Mouse (Mus musculus) liver, embryonic 14.5 days (tissue): ENCODE measurements around the gene Ecpas. TPM values are rescaled to one million over a fixed set of nuclear protein-coding genes. Genes with fewer than 3 reads are reported as not detected.

ENCODE experiments used
- ATAC-seq: fragments of 200-750 bp; cut with Nextera tagmentation; 2 replicates; pipeline ENCODE4 v1.8.0; 2017; ENCODE audit warnings: moderate number of reproducible peaks, mild to moderate bottlenecking, moderate library complexity; ENCODE audit not compliant: insufficient read depth
- DNase-seq, 3 experiments: peaks; one replicate each; pipeline ENCODE4 v3.0.0-alpha.2; 2012 to 2013; ENCODE audit warnings: low read depth in 3 of 3, low spot score in 3 of 3
- H3K27ac ChIP-seq: fragments of 300-500 bp; sonication (generic); 2 replicates; pipeline ENCODE4 v1.5.1; 2014; ENCODE audit warnings: moderate library complexity, mild to moderate bottlenecking, control low read depth, inconsistent platforms
- H3K27me3 ChIP-seq: fragments of 300-500 bp; sonication (generic); 2 replicates; pipeline ENCODE4 v1.6.1; 2014; ENCODE audit warnings: mild to moderate bottlenecking, low read length, moderate library complexity; ENCODE audit not compliant: control insufficient read depth, insufficient read depth
- H3K36me3 ChIP-seq: fragments of 300-500 bp; sonication (generic); replicated peaks from 2 replicates; pipeline ENCODE4 v1.6.1; 2014; ENCODE audit warnings: low read depth; ENCODE audit not compliant: control insufficient read depth, insufficient read depth
- H3K4me1 ChIP-seq, 2 experiments: fragments of 200-500 bp in 1 of 2; fragments of 300-500 bp in 1 of 2; sonication (generic) in 1 of 2; replicated peaks; 2 replicates each; pipeline ENCODE4 v1.6.1; 2012 to 2014; ENCODE audit warnings: antibody characterized with exemption in 1 of 2, inconsistent platforms in 1 of 2, low read length in 1 of 2; ENCODE audit not compliant: control insufficient read depth in 2 of 2, insufficient read depth in 2 of 2
- H3K4me2 ChIP-seq: fragments of 300-500 bp; sonication (generic); 2 replicates; pipeline ENCODE4 v1.6.1; 2014; ENCODE audit warnings: low read depth, mild to moderate bottlenecking, control low read depth, moderate library complexity
- H3K4me3 ChIP-seq, 2 experiments: fragments of 200-500 bp in 1 of 2; fragments of 300-500 bp in 1 of 2; sonication (generic) in 1 of 2; 2 replicates each; pipeline ENCODE4 v1.5.1; 2012 to 2014; ENCODE audit warnings: low read depth in 2 of 2, low read length in 2 of 2, mild to moderate bottlenecking in 2 of 2, control low read depth in 1 of 2, inconsistent platforms in 1 of 2, moderate library complexity in 1 of 2; ENCODE audit not compliant: insufficient read depth in 1 of 2
- H3K9ac ChIP-seq: fragments of 300-500 bp; sonication (generic); replicated peaks from 2 replicates; pipeline ENCODE4 v1.6.1; 2014; ENCODE audit warnings: mild to moderate bottlenecking, control low read depth, moderate library complexity
- H3K9me3 ChIP-seq: fragments of 300-500 bp; sonication (generic); 2 replicates; pipeline ENCODE4 v1.6.1; 2016; ENCODE audit warnings: low read length, mixed read lengths; ENCODE audit not compliant: control insufficient read depth
- CTCF ChIP-seq: IDR thresholded peaks from 2 replicates; pipeline ENCODE4 v1.5.1; 2016; ENCODE audit warnings: antibody characterized with exemption, low read depth, control low read depth
- EP300 ChIP-seq: IDR thresholded peaks from 2 replicates; pipeline ENCODE4 v1.6.1; 2016; ENCODE audit warnings: antibody characterized with exemption, low read depth
- WGBS: fragments of 180-500 bp; shearing (Covaris S2); extraction: QIAGEN DNeasy Blood & Tissue Kit; methylation state at CpG from one replicate; pipeline ENCODE4 v1.1.7; 2014; ENCODE audit not compliant: insufficient replicate concordance; 5-methylcytosine and 5-hydroxymethylcytosine counted together
- polyA plus RNA-seq, 2 experiments: library from polyadenylated mRNA; depleted of rRNA in 1 of 2; stranded (reverse) in 1 of 2; unstranded in 1 of 2; fragments of >200 nt; fragmentation: Nextera tagmentation in 1 of 2; extraction: Ambion mirVana in 1 of 2; gene quantifications; 2 replicates each; pipeline versions ENCODE4 v1.2.1 to v1.2.3; 2012 to 2014

Ecpas gene
- polyA plus RNA-seq, 2 experiments, result 9.7 to 16.8 TPM

- Histone ChIP-seq H3K4me1 (no peaks in the 10 kb centered on the region; a peak in 1 of 4 replicates), H3K4me2 (no peak overlapping the region), H3K27ac (no peak overlapping the region), H3K27me3 (no peaks in the 10 kb centered on the region), H3K9ac (no peak overlapping the region), H3K36me3 (no peaks in the 10 kb centered on the region), H3K4me3 (no peak overlapping the region), H3K9me3 (no peaks in the 10 kb centered on the region)
- DNase-seq (peak in 1 of 3 experiments; percentile 24), ATAC-seq (peak; percentile 68)
- no peak for TF ChIP-seq EP300
- peak; percentile 60 for TF ChIP-seq CTCF
- 34% methylated on average over 15 of the region's 15 CpGs for WGBS
These were observed 22.4 kb upstream of the Ecpas start for GRCm38 (mm10) chr4:58934746-58935476.

- ATAC-seq (no peak), DNase-seq (no peak)
- Histone ChIP-seq H3K27me3 (no peaks in the 10 kb centered on the region), H3K9ac (no peak overlapping the region), H3K4me3 (no peak overlapping the region), H3K4me1 (no peaks in the 10 kb centered on the region; a peak in 1 of 4 replicates), H3K9me3 (no peaks in the 10 kb centered on the region), H3K36me3 (no peaks in the 10 kb centered on the region), H3K4me2 (no peak overlapping the region), H3K27ac (no peak overlapping the region)
- no peak for TF ChIP-seq EP300
- TF ChIP-seq CTCF, result no peak
- WGBS, result 54% methylated on average over 4 of the region's 4 CpGs
These were observed 21.8 kb upstream of the Ecpas start for GRCm38 (mm10) chr4:58934308-58934707.

- no peaks in the 10 kb centered on the region for H3K9me3 ChIP-seq
- no peaks in the 10 kb centered on the region; a peak in 1 of 4 replicates for H3K4me1 ChIP-seq
- no peak overlapping the region for H3K4me2 ChIP-seq
- 62% methylated on average over 6 of the region's 6 CpGs for WGBS
- H3K9ac ChIP-seq, result no peak overlapping the region
- DNase-seq (no peak), ATAC-seq (no peak)
- no peak overlapping the region for H3K4me3 ChIP-seq
- H3K27me3 ChIP-seq, result no peaks in the 10 kb centered on the region
- H3K36me3 ChIP-seq, result no peaks in the 10 kb centered on the region
- H3K27ac ChIP-seq, result no peak overlapping the region
- TF ChIP-seq EP300 (no peak), CTCF (no peak)
These were observed 20.0 kb upstream of the Ecpas start for GRCm38 (mm10) chr4:58932541-58932940.

- TF ChIP-seq CTCF (peak; percentile 79), EP300 (no peak)
- Histone ChIP-seq H3K27ac (no peak overlapping the region), H3K9ac (no peak overlapping the region), H3K9me3 (no peaks in the 10 kb centered on the region), H3K4me1 (no peaks in the 10 kb centered on the region; a peak in 1 of 4 replicates), H3K4me3 (no peak overlapping the region), H3K36me3 (no peaks in the 10 kb centered on the region), H3K4me2 (no peak overlapping the region), H3K27me3 (no peaks in the 10 kb centered on the region; the same call in 1 of the 2 replicates)
- ATAC-seq, result no peak
- WGBS, result 56% methylated on average over 3 of the region's 3 CpGs
- no peak for DNase-seq
These were observed 15.1 kb upstream of the Ecpas start for GRCm38 (mm10) chr4:58927661-58928060.

GRCm38 (mm10) chr4:58926120-58926519 lies 13.6 kb upstream of the Ecpas start:
- Histone ChIP-seq H3K36me3 (no peaks in the 10 kb centered on the region), H3K27ac (no peak overlapping the region), H3K4me1 (no peaks in the 10 kb centered on the region; a peak in 1 of 4 replicates), H3K4me3 (no peak overlapping the region), H3K9ac (no peak overlapping the region), H3K4me2 (no peak overlapping the region), H3K27me3 (no peaks in the 10 kb centered on the region; the same call in 1 of the 2 replicates), H3K9me3 (no peaks in the 10 kb centered on the region)
- ATAC-seq, result no peak
- DNase-seq, result no peak
- TF ChIP-seq CTCF (no peak), EP300 (no peak)
- WGBS, result 21% methylated on average over 2 of the region's 2 CpGs
